Mouse (Mus musculus) c-Kit-positive CD71-positive TER-119-negative erythroid progenitor cells, embryonic 14.5 days (primary cell): ENCODE data around the gene Khdrbs1.
"Not testable (repeated sequence)": the region's sequence is repeated elsewhere in the genome, so short reads cannot be mapped to it uniquely, and the experiment has no call there.

Experiments used
- DNase-seq: peaks from one replicate; pipeline ENCODE4 v3.0.0-alpha.2; 2013; ENCODE audit warnings: low read depth

Gene Khdrbs1

DNA sequence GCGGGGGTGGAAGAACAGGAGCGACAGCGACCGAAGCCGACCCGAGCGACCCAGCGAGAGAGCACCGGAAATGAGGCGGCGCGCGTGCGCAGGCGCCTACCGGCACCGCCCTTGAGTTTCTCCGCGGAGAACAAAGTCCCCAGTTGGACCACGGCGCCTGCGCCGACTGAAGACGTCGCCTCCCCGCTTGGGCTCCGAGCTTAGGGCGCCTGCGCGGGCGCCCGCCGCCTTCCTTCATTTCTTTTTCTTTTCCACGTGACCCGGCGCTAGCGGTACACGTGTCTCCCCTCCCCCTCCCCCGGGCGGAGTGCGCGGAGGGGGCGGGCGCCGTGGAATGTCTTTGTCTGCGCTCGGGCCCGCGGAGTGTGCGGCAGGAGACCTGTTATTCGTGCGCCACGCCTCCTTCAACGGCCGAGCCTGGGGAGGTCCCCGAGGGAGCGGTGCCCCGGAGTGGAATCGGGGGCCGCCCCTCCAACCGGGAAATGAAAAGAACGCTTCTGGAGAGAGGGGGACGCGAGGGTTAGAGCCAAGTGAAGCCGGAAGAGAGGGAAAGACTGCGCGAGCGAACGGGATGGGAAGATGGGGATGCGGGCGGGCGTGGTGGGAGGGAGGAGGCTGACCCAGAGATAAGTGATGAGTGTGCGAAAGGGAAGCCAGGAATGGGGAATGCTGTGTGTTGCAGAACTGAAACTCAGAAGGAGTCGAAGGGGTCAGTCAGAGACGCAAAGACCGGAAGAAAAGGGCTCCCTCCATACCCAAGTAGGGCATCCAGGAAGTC lies at the start of gene Khdrbs1:
Gene Khdrbs1 (minus strand): TSS at position 72 of the 778 bp plus-strand sequence.
- DNase-seq: peak; percentile 98

DNA sequence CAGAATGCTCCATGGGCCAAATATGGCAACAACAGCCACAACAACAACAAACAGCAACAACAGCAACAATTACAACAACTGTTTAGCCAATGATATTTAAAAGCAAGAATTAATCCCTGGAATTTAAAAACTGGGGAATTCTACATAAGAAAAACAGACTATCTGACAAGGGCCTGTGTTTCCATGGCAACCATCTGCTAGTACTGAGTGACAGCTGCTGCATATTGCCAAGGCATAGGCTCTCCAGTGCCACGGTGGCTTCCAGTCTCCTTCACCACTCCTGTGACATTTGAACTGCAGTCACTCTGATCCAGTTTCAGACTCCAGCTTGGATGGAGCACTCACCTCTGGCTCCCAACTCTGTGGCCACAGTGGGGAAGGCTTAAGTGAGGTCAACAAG lies 49.3 kb upstream of the Khdrbs1 start:
- no peak for DNase-seq

DNA sequence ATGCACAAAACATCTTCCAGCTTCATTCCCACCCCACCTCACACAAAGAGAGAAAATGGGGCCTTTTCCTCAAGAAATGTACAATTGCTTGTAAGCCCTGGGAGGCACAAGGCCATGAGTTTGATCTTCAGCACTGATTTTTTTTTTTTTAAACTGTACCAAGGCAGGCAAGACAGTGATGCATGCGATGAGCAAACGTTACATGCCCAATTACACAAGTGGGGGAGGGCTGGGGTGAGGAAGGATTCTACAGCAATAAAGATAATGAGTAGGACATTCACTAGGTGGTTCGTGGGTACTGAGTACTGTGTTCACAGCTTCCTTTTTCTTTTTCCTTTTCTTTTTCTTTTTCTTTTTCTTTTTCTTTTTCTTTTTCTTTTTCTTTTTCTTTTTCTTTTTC lies 48.4 kb upstream of the Khdrbs1 start:
- DNase-seq: no peak

DNA sequence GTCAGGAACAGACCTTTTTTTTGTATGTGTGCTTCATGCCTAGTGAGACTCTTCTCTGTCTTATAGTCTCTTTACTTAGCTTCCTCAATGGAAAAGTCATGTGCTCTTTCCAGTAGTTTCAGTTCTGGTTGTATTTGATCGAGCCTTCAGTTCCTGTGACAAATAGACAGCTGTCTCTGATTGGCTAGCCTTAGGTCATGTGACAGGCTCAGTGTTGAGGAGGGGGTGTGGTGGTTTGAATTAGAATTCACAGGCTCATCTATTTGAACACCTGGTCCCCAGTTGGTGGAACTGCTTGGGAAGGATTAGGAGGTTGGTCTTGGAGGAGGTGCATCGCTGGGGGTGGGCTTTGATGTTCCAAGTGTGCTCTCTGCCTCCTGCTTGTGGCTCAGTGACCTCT lies 47.5 kb upstream of the Khdrbs1 start:
- no peak for DNase-seq

DNA sequence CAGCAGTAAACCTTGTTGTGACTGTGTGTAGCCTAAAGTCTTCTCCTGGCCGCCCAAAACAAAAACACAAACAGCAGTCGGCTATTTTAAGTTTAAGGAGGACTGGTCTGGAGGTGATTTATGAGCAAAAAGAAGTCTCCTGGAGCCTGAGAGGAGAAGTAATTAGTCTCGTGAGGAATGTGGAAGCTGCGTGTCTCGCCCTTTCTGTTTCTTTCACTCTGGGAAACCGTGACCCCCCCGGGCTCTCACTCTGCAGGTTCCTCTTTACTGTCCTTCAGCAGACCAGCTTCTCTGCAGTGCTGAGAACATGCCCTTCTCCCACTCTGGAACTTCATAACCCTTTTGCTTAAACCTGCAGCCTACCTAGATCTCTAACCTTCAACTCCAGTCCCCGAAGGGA lies 46.6 kb upstream of the Khdrbs1 start:
- no peak for DNase-seq

DNA sequence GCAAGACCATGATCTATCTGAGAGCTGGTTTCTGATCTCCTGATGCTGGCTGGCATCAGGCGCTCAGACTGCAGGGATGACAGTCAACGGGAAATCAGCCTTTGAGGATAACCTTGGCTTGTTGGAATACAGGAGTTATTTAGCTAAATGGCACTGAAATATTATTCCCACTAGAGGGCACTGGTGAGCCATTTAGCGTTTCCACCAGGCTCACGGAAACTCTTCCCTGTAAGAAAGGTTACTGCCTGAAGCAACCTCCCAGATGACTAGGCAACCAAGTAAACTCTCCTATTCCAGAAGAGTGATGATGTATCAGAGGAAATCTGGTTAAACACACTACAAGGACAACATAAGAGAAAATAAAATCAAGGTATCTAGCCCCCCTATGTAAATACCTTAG lies 43.1 kb upstream of the Khdrbs1 start:
- DNase-seq: peak; percentile 74

DNA sequence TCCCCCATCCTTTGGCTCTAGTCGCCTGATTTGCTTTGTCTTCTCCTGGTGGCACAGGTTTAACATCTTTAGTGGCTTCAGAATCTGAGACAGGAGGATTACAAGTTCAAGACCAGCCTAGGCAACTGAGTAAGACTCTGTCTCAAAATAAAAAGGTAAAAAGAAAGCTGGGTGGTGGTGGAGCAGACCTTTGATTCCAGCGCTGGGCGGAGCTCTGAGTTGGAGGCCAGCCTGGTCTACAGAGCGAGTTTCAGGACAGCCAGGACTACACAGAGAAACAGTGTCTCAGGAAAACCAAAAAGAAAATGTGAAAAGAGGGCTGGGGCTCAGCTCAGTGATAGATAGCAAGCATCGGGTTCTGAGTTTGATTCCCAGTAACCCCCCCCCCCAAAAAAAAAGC lies 41.4 kb upstream of the Khdrbs1 start:
- DNase-seq: no peak

DNA sequence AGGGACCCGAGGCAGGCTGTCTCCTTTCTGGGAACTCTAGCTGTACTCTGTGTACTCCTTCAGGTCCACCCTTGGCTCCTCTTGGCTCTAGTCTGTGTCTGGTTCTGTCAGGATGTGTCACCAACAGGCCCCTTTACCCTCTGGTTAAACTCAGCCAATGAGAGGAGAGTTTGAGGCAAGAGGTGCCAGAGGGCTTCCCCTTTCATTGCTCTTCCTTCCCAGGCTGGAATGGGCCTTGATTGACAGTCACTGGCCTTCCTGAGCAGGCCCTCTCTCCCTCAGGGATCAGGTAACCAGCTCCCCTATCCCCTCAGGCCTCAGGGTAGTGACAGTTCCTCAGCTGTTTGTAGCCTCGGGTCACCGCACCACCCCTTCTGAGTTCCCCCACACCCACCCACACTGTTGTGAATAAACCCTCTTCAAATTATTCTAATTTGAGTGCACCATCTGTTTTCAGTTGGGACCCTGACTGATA lies 40.8 kb upstream of the Khdrbs1 start:
- no peak for DNase-seq

DNA sequence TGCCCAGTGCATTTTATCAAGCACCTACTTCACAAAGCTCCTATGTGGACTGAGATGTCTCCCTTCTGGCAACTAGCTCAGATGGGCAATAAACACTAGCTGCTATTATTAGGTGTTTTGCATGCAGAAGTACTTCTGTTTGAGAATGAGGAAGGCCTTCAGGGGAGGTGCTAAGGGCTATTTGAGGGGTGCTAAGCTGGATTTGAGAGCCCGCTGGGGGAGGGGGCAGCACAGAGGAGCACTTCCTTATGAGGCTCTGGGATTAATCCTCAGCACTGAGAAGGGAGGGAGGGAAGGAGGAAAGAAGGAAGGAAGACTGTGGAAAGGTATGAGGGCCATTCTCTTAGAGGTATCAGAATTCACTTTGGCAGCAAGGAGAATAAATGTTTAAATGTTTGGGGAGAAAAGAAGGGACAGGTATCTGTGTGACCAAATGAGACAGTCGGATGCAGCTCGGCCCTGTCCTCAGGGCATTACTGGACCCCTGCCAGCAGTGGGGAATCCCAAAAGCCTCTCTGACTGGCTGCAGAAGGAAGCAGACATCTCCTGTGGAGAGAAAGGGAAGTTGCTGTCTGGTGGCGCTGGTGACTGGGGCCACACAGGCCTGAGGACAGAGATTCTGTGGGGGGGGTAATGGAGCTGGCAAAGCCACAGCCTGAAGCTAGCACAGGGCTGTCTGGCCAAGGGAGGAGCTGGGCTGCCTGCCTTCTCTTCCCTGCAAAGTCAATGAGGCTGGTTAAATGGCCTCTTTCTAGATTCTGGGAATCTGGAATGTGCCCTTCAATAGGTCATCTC lies 40.0 kb upstream of the Khdrbs1 start:
- DNase-seq: no peak

DNA sequence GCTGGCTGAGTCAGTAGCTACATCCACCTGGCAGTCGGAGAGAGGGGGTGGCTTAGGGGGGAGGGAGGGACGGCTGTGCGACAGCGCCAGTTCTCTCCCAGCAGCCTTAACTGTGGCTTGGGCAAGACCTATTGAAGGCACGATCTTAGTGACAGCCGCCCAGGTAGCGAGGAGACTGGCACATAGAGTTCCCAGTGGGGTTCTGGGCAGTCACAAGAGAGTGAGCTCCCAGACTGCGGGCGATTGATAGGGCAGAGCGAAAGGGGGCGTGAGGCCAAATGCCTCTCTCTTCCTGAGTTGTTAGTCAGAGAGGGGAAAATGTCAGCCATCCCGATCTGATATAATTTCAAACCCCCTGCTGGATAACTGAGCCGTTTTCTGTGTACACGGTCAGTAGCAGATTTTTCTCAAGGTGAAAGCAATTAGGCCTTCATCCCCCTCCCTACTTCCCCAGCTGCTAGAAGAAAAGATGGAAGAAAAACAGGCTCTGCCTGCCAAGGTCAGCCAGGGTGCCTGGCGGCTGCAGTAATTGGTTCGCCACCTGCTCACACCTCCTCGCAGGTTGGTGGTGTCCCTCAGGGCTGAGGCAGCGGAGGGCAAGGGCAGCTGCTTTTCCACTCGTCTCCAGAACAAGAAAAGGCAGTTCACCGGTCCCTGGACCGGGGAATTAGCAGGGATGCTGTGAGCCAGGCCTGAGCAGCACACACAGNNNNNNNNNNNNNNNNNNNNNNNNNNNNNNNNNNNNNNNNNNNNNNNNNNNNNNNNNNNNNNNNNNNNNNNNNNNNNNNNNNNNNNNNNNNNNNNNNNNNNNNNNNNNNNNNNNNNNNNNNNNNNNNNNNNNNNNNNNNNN lies 29.8 kb upstream of the Khdrbs1 start:
- DNase-seq: no peak

DNA sequence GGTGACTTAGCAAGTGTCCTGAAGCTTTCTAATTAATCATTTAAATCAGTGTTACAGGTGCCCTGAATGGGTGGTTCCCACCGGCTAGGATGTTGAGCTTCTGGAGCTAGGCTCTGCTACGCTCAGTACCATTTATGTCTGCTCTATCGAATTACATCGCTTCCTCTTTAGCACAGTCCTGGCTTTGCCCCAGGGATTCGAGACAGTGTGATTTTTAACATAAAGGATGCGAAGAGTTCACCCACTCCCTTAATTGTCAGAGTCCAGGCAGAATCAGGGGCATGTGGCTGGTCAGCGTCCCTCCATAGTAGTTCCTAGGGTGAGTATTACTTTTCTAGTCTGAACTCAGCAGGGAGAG lies 29.2 kb upstream of the Khdrbs1 start:
- no peak for DNase-seq

DNA sequence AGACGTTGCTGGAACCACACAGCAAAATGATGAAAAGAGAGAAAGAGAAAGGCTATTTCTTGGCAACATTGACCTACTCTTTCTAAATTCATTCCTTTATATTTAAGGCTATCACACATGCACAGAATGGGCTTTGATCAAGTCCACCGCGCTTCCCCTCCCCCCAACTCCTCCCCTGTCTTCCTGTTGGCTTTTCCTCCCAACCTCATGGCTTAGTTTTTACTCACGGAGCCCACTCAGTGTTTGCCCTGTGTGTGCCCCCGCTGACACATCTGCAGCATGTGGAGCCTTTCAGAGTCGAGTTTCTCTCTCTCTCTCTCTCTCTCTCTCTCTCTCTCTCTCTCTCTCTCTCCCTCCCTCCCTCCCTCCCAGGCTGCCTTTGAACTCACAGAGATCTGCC lies 28.5 kb upstream of the Khdrbs1 start:
- no peak for DNase-seq

DNA sequence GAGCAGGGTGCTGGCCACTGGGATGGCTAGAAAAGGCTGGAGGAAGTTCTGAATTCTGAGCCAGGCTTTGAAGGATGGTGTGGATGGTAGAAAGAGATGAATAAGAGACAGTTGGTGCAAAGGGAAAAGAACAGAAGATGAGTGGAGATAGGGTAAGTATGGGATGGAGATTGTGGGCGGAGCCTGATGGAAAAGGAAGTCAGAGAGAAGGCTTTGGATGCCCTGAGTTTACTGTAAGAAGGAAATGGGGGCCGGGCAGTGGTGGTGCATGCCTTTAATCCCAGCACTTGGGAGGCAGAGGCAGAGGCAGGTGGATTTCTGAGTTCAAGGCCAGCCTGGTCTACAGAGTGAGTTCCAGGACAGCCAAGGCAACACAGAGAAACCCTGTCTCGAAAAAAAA lies 26.6 kb upstream of the Khdrbs1 start:
- not testable (repeated sequence) for DNase-seq

DNA sequence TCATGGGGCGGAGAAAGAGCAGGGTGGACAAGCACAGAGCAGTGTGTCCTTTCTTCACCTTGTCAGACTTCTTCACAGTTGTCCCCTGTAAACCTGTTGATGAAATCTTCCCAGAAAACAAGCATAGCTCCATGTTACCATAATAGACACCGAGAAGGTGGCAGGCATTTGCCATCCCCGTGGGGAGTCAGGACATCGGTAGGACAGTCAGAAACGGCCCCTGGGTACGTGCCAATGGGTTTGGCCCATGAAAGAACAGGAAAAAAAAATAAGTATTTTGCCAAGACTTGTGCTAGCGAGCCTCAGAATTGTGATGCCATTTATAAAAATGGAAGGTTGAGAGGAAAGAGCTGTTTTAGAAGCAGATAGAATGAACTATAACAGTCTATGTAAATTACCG lies 25.7 kb upstream of the Khdrbs1 start:
- no peak for DNase-seq

DNA sequence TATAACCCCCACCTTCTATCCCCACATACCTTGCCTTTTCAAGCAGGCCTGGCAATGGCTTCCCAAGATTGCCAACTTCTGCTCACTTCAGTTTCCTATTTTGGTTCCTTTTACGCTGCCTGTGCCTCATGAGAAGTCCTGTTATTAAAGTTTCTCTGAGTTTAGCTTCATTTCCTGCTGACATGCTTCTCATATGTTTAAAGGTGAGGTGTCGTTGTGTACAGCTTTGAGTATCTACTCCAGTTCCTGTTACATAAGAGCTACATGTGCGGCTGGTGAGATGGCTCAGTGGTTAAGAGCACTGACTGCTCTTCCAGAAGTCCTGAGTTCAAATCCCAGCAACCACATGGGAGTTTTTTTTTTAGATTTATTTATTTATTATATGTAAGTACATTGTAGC lies 23.2 kb upstream of the Khdrbs1 start:
- no peak for DNase-seq

DNA sequence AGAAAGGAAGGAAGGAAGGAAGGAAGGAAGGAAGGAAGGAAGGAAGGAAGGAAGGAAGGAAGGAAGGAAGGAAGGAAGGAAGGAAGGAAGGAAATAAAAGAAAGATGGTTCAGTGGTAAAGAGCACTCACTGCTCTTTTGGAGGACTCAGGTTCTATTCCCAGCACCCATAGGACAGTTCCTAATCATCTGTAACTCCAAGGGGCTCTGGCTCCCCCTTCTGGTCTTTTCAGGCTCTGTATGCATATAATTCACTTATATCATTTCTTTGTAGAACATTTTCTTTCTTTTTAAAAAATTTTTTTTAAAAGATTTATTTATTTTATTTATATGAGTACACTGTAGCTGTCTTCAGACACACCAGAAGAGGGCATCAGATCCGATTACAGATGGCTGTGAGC lies 20.4 kb upstream of the Khdrbs1 start:
- DNase-seq: not testable (repeated sequence)

DNA sequence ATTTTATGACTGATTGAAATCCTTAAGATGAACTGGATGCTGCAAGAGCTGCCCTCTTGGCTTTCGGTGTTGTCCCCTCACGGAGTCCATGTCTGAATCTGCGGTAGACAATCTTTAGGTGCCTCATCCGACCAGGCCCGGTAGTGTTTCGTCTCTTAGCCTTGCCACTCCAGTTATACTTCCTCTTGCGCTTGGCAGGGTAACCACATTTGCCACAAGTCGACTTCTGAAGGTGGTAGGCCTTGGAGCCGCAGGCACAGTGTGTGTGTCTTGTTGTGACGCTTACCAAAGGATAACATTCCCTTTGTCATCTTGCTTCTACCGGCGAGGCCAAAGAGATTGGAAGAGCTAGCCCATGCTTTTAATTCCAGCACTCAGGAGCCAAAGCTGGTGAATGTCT lies 19.5 kb upstream of the Khdrbs1 start:
- no peak for DNase-seq

DNA sequence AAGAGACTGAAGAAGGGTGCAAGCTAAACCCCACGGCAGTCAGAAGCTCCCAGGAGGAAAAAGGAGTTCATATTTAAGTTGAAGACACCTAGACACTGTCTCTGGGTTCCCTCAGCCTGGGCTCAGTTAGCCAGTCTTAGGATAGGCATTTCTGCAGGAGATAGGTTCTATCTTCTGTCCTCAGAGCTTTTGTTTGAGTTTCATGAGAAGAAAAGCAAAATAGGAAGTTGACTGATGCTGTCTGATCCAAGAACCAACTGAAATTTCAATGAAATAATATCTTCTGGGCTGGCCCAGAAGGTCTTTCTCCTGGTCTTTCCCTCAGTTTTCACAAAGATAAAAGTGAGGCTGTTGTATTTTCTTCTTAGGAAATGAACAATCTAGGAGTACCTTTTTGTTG lies 13.4 kb upstream of the Khdrbs1 start:
- DNase-seq: no peak

DNA sequence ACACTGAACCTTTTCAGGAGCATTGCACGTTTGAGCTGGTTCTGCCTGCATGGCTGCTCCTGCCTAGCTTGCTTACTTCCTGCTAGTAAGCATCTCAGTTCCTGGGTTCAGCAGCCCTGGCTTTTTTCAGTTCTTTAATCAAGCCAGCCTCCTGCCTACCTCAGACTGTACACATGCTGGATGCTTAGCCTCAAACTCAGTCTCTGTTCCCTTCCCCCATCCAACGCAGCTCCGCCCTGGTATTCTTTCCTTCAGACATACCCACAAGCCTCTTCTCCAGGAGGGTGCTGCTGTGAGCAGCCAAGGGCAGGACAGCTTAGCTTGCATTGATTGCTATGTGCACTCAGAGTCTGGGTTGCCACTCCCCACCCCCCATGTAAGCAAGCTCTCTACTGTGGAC lies 12.6 kb upstream of the Khdrbs1 start:
- no peak for DNase-seq

DNA sequence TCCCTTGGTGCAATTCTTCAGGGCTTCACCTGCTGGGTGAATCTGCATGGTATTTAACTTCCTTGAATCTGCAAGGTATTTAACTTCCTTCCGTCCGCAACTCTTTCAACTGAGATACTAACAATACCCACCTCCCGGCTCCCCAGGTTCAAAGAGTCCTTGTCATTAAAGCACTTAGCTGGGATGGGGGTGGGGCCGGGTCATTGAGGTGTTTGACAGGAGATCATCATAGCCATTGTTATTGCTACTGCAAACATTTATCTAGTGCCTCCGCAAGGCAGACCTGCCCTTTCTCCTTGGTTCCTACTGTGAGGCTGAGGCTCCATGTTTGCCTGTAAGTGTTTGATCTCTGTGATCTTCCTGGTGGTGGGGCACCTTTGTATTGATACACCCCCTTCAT lies 8.3 kb upstream of the Khdrbs1 start:
- DNase-seq: no peak

DNA sequence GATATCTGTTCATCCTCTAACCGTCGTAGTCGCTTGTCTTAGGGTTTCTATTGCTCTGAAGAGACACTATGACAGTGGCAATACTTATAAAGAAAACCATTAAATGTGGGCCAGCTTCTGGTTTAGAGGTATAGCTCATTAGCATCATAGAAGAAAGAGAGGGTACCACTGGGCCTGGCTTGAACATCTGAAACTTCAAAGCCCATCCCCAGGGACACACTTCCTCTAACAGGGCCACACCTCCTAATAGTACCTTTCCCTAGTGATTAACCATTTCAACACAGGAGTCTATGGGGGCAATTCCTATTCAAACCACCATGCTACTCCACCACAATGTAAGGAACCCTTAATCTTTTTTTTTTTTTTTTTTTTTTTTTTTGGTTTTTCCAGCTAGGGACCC lies 4.5 kb upstream of the Khdrbs1 start:
- DNase-seq: no peak

DNA sequence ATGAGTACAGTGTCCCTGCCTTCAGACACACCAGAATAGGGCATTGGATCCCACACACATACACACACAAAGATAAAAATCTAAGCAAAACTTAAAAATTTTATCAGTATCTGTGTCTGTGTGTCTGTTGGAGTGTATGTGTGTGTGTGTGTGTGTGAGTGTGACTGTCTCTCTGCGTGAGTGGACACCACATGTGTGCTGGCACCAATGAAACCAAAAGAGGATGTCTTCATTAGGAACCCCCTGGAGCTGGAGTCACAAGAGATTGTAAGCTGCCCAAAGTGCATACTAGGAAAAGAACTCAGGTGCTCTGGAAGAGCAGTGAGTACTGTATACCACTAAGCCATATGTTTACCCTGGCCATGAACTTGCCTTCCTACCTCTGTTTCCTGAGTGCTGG lies 4.0 kb upstream of the Khdrbs1 start:
- DNase-seq: no peak

DNA sequence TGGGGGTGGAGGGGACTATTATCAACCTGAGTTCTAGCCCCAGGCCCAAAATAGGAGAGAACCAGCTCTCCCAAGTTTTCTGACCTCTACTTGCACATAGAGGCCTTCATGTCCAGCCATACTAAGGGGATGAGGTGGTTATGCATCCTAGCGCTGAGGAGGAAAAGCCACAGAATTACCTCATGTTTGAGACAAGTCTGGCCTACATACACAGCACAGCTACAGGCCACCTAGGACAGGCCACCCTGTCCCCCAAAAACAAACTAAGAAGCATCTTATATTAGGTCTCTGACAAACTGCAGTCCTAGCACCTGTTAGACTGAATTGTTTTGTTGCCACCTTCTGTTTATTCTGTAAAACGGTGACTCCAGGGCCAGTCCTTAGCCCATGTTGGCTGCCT lies 1.4 kb upstream of the Khdrbs1 start:
- no peak for DNase-seq
